Mouse (Mus musculus): ENCODE measurements around the gene Gm17654.
"Not testable (repeated sequence)": the region's sequence is repeated elsewhere in the genome, so short reads cannot be mapped to it uniquely, and the experiment has no call there.

Gm17654 gene

GRCm38 (mm10) chr14:43579046-43579445 is at the start of gene Gm17654:
Gene Gm17654 (minus strand): TSS chr14:43579146.
- in situ Hi-C loops (cut with MboI; ENCODE audit: unreplicated experiment in 2 of 2) = not testable (repeated sequence)

GRCm38 (mm10) chr14:43607913-43608312 is 29.0 kb upstream of the Gm17654 start, which contains the start of gene Gm10375:
Gene Gm10375 (minus strand): TSS chr14:43608013.
- in situ Hi-C loops (cut with MboI; ENCODE audit: unreplicated experiment in 2 of 2) = not testable (repeated sequence)

- in situ Hi-C loops (cut with MboI; ENCODE audit: unreplicated experiment in 2 of 2) = not testable (repeated sequence)
Observed at GRCm38 (mm10) chr14:43577969-43578368, 977 bp downstream of the Gm17654 start.

GRCm38 (mm10) chr14:43552271-43552670 is 26.7 kb downstream of the Gm17654 start:
- in situ Hi-C loops (cut with MboI; ENCODE audit: unreplicated experiment in 2 of 2) = not testable (repeated sequence)

GRCm38 (mm10) chr14:43546281-43546680 is 32.7 kb downstream of the Gm17654 start:
- in situ Hi-C loops (cut with MboI; ENCODE audit: unreplicated experiment in 2 of 2) = not testable (repeated sequence)

- in situ Hi-C loops (cut with MboI; ENCODE audit: unreplicated experiment in 2 of 2) = not testable (repeated sequence)
Observed at GRCm38 (mm10) chr14:43543276-43543675, 35.7 kb downstream of the Gm17654 start, which contains the start of gene Gm5799. Gene Gm5799 (plus strand): TSS chr14:43543576.

GRCm38 (mm10) chr14:43538144-43538543 is 40.8 kb downstream of the Gm17654 start:
- in situ Hi-C loops (cut with MboI; ENCODE audit: unreplicated experiment in 2 of 2) = not testable (repeated sequence)

- in situ Hi-C loops (cut with MboI; ENCODE audit: unreplicated experiment in 2 of 2) = not testable (repeated sequence)
Observed at GRCm38 (mm10) chr14:43532387-43532786, 46.6 kb downstream of the Gm17654 start.

GRCm38 (mm10) chr14:43532011-43532383 is 46.9 kb downstream of the Gm17654 start:
- in situ Hi-C loops (cut with MboI; ENCODE audit: unreplicated experiment in 2 of 2) = not testable (repeated sequence)

GRCm38 (mm10) chr14:43531052-43532010 is 47.6 kb downstream of the Gm17654 start:
- in situ Hi-C loops (cut with MboI; ENCODE audit: unreplicated experiment in 2 of 2) = not testable (repeated sequence)
